Mouse (Mus musculus) heart, adult 2 months (tissue): ENCODE data around the gene Tyrobp. TPM values are rescaled to one million over a fixed set of nuclear protein-coding genes. Genes with fewer than 3 reads are reported as not detected.

ENCODE experiments used
- DNase-seq, 2 experiments: peaks; one replicate each; pipeline ENCODE4 v3.0.0; 2021
- H3K27ac ChIP-seq: fragments of 200-600 bp; 2 replicates; pipeline ENCODE4 v1.8.1; 2022
- H3K27me3 ChIP-seq: fragments of 200-500 bp; 2 replicates; pipeline ENCODE4 v1.6.1; 2012; ENCODE audit warnings: mild to moderate bottlenecking, low read length, inconsistent platforms, mixed read lengths; ENCODE audit not compliant: control insufficient read depth, insufficient read depth
- H3K36me3 ChIP-seq: fragments of 200-500 bp; 2 replicates; pipeline ENCODE4 v1.6.1; 2012; ENCODE audit warnings: low read length, inconsistent platforms; ENCODE audit not compliant: control insufficient read depth, insufficient read depth
- H3K4me1 ChIP-seq: fragments of 200-500 bp; 2 replicates; pipeline ENCODE4 v1.6.1; 2011; ENCODE audit warnings: low read length; ENCODE audit not compliant: control insufficient read depth, insufficient read depth
- H3K4me3 ChIP-seq: fragments of 200-600 bp; 2 replicates; pipeline ENCODE4 v1.8.1; 2022
- H3K79me2 ChIP-seq: fragments of 200-500 bp; replicated peaks from 2 replicates; pipeline ENCODE4 v1.6.1; 2012; ENCODE audit warnings: mild to moderate bottlenecking, inconsistent platforms, low read length, moderate library complexity, mixed read lengths; ENCODE audit not compliant: control insufficient read depth, insufficient read depth
- H3K9ac ChIP-seq: fragments of 200-500 bp; 2 replicates; pipeline ENCODE4 v1.6.1; 2012; ENCODE audit warnings: low read depth, mild to moderate bottlenecking, control low read depth, inconsistent platforms, low read length, mixed read lengths
- CTCF ChIP-seq: fragments of 200-600 bp; IDR thresholded peaks from 2 replicates; pipeline ENCODE4 v1.8.1; 2022; ENCODE audit warnings: antibody characterized with exemption, mild to moderate bottlenecking, moderate library complexity
- EP300 ChIP-seq: fragments of 200-500 bp; IDR thresholded peaks from 2 replicates; pipeline ENCODE4 v1.6.1; 2011; ENCODE audit warnings: low read depth, low read length, control low read depth; ENCODE audit not compliant: insufficient read depth
- POLR2A ChIP-seq: fragments of 200-500 bp; IDR thresholded peaks from 2 replicates; pipeline ENCODE4 v1.6.1; 2011; ENCODE audit warnings: mild to moderate bottlenecking, low read depth, low read length, control low read depth; ENCODE audit not compliant: insufficient read depth
- WGBS: fragments of 180-500 bp; shearing (Covaris S2); methylation state at CpG from one replicate; pipeline ENCODE4 v1.1.7; 2018; 5-methylcytosine and 5-hydroxymethylcytosine counted together
- intact Hi-C: fragments of 180-260 bp; cut with DNase I; formaldehyde crosslinking; loops from one replicate; pipeline ENCODE4 v1.15.1; 2025
- polyA plus RNA-seq: library from polyadenylated mRNA; depleted of rRNA; stranded (reverse); fragments of >200 nt; gene quantifications from 2 replicates; pipeline ENCODE4 v1.2.3, GENCODE M21; 2012
- total RNA-seq, 2 experiments: library from RNA; stranded (reverse); gene quantifications; 2 replicates each; pipeline ENCODE4 v1.2.3; 2021

Gene Tyrobp
- total and polyA plus RNA-seq, 3 experiments, result 20.1 to 65.5 (median 23.6) TPM

DNA sequence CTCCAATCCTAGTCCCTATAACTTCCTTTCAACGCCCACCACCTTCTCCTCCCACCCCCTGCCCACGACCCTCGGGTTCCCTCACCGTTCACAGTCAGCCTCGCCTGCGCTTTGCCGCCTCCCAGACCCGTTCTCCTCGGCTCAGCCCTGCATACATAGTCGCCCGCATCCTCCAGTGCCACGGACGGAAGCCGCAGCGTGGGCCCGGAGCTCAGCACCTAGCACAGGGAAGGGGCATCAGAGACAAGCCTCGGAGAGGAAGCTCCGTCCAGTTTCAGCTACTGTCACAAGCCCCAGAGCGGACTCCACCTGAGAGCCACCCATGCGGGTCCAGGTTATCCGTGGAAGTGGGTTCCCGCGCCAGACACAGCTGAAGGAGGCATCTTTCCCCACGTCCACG lies 39.8 kb downstream of the Tyrobp start:
- no peak for TF ChIP-seq CTCF
- no peak for TF ChIP-seq EP300
- TF ChIP-seq POLR2A, result no peak
- H3K27ac ChIP-seq, result no peak overlapping the region
- no peaks in the 10 kb centered on the region for H3K4me1 ChIP-seq
- intact Hi-C loops, result no loop called here
- no peaks in the 10 kb centered on the region for H3K79me2 ChIP-seq
- H3K4me3 ChIP-seq, result no peak overlapping the region
- DNase-seq, result no peak
- H3K27me3 ChIP-seq, result peaks cover 21% of the 10 kb centered on the region
- no peaks in the 10 kb centered on the region for H3K36me3 ChIP-seq
- WGBS, result 20% methylated on average over 25 of the region's 25 CpGs
- H3K9ac ChIP-seq, result no peak overlapping the region

DNA sequence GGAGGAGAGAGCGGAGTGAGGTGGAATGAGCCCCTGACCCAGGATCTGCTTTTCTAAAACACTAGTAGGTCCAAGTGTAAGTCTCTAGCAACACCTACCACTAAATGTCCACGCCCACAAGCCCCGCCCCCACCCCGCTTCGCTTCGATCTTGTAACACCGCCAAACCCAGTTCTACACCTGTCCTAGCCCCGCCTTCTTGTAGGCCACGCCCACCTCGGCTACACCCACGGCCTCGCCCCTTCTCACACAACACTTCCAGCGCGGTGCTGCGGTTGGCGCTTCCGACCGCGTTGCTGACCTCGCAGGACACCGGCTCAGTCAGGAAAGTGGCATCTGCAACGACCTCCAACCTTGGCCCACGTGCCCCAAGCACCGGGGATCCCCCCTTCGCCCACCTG lies 40.2 kb downstream of the Tyrobp start:
- no peaks in the 10 kb centered on the region for H3K79me2 ChIP-seq
- DNase-seq, result no peak
- no peak overlapping the region for H3K27ac ChIP-seq
- WGBS, result 3% methylated on average over 25 of the region's 25 CpGs
- no peaks in the 10 kb centered on the region for H3K36me3 ChIP-seq
- no peak overlapping the region for H3K4me3 ChIP-seq
- no peaks in the 10 kb centered on the region for H3K4me1 ChIP-seq
- TF ChIP-seq POLR2A, result no peak
- no peak for TF ChIP-seq EP300
- TF ChIP-seq CTCF, result no peak
- intact Hi-C loops, result no loop called here
- H3K27me3 ChIP-seq, result peaks cover 21% of the 10 kb centered on the region
- no peak overlapping the region for H3K9ac ChIP-seq

DNA sequence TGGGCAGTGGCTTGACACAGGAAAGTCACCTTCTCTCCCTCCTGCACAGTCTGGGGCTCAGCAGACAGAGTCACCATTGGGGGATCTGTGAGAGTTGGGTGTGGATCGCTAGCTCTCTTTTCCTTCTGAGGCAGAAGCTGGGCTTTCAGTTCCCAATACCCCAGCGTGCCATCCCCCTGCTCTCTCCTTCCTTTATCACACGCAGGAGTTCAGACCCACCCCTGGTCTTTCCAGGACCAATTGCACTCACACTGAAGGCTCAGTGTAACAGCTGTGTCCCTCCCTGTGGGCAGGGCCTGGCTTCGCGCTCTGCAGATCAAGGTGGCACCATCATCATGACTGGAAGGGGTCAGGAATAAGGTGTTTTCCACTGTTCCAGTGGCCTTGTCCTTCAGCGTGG lies 40.7 kb downstream of the Tyrobp start:
- no peak overlapping the region for H3K9ac ChIP-seq
- no peaks in the 10 kb centered on the region for H3K4me1 ChIP-seq
- no peak overlapping the region for H3K27ac ChIP-seq
- TF ChIP-seq POLR2A (no peak), EP300 (no peak), CTCF (no peak)
- no peak overlapping the region for H3K4me3 ChIP-seq
- 25% methylated on average over 6 of the region's 6 CpGs for WGBS
- intact Hi-C loops, result no loop called here
- no peaks in the 10 kb centered on the region for H3K79me2 ChIP-seq
- H3K27me3 ChIP-seq, result peaks cover 21% of the 10 kb centered on the region
- no peaks in the 10 kb centered on the region for H3K36me3 ChIP-seq
- DNase-seq, result no peak

DNA sequence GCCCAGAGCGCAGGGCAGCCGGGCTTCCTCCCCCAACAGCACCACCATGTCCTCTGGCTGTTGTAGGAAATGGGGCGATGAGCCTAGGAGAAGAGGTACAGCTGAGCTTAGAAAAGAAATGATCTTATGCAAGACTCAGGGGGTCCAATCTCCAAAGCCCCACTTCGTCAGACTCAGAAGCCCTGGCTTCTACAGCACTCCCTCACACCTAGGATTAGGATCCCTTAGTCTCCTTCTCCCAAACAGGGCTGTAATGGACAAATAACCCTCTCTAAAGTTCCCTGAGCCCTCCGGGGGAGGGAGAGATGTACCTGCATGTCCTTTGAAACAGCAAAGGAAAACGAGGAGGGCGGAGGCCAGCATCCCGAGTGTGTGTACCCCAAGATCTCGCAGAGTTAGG lies 42.9 kb downstream of the Tyrobp start:
- peaks cover 18% of the 10 kb centered on the region for H3K27me3 ChIP-seq
- no peak overlapping the region for H3K4me3 ChIP-seq
- WGBS, result 3% methylated on average over 9 of the region's 9 CpGs
- H3K36me3 ChIP-seq, result no peaks in the 10 kb centered on the region
- no peaks in the 10 kb centered on the region for H3K79me2 ChIP-seq
- DNase-seq, result no peak
- TF ChIP-seq CTCF (no peak), POLR2A (no peak), EP300 (no peak)
- H3K27ac ChIP-seq, result no peak overlapping the region
- H3K9ac ChIP-seq, result no peak overlapping the region
- no peaks in the 10 kb centered on the region for H3K4me1 ChIP-seq
- intact Hi-C loops, result no loop called here

DNA sequence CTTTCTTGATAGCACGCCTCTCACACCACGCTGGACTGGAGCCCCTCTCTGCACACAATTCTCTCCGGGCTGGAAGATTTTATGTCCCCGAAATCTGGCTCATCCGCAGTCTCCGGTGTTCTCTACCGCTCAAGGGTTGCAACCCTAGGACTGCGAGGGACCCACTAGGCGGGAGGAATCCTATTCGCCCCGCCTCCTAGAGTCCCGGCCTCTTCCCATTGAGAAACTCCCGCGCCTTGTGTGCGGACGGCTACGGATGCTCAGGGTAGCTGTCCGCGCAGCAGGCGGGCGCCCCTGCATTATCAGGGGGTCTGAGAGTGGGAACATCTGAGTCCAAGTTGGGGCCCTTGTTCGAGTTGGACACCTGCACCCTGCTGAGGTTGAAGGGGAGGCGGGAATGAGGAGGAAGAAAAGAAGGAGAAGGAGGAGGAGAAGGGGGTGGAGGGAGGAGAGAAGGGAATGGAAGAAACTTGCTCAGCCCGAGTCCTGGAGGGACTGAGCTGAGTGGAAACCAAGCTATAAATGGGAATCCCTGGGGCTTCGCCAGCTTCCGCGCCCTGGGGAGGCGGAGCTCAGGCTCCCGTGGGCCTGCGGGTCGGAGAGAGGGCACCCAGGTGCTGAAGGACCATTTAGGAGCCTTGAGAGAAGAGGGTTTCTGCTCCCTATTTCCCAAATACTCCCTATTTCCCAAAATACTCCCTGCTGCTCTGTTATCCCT lies 43.5 kb downstream of the Tyrobp start:
- whole genome bisulfite sequencing, result 2% methylated on average over 31 of the region's 31 CpGs
- Histone ChIP-seq H3K4me1 (no peaks in the 10 kb centered on the region), H3K27ac (no peak overlapping the region), H3K9ac (no peak overlapping the region), H3K27me3 (peaks cover 19% of the 10 kb centered on the region), H3K4me3 (no peak overlapping the region), H3K36me3 (no peaks in the 10 kb centered on the region), H3K79me2 (no peaks in the 10 kb centered on the region)
- TF ChIP-seq EP300, result no peak
- no peak for TF ChIP-seq CTCF
- no peak for TF ChIP-seq POLR2A
- no peak for DNase-seq
- intact Hi-C loops, result no loop called here

DNA sequence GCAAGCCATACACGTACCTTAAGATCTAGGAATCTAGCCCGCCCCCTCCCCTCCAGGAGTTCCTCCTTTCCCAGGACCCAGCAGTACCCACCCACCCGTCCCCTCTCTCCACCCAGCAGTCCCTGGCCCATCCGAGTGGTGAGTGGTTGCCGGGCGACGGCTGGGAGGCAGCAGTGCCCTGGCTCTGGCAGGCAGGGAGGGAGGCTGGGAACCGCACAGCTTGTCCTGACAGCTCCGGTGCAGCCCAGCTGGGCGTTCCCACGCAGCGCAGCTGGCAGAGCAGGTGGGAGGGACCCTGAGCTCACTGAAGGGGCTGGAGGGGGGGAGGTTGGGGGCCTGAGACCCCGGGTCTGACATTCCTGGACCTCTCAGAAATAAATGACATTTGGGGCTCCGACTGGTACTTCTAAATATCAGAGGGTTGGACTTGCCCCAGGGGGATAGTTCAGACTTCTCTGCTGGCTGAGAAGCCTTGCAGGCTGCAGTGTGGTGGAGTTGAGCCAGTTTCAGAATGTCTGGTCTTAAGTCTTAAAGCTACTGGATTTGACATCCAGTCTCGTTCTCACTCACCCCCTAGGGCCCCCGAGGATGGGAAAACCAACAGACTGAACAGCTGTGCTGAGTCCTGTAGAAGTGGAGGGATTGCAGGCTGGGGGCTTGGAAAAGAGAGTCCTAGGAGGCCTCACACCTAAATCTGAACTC lies 44.2 kb downstream of the Tyrobp start, which contains the start of the genes Kirrel2 and Nphs1:
TSS of gene Kirrel2 (minus strand) at position 62 of the 702 bp plus-strand sequence.
TSS of gene Nphs1 (plus strand) at position 687 of the 702 bp plus-strand sequence.
- no peaks in the 10 kb centered on the region for H3K36me3 ChIP-seq
- no peak within 1 kb of the TSS for H3K27ac ChIP-seq
- intact Hi-C loops, result no loop called here
- no peak within 1 kb of the TSS for H3K4me3 ChIP-seq
- no peak within 1 kb of the TSS for H3K9ac ChIP-seq
- no peaks in the 10 kb centered on the region for H3K4me1 ChIP-seq
- H3K27me3 ChIP-seq, result peaks cover 19% of the 10 kb centered on the region
- no peaks in the 10 kb centered on the region for H3K79me2 ChIP-seq
- 3% methylated on average over 16 of the region's 16 CpGs for WGBS
- DNase-seq, result no peak
- no peak for TF ChIP-seq CTCF
